Comparison of ENCODE assay signal across 8 mouse cellular contexts in the genomic region with DNA sequence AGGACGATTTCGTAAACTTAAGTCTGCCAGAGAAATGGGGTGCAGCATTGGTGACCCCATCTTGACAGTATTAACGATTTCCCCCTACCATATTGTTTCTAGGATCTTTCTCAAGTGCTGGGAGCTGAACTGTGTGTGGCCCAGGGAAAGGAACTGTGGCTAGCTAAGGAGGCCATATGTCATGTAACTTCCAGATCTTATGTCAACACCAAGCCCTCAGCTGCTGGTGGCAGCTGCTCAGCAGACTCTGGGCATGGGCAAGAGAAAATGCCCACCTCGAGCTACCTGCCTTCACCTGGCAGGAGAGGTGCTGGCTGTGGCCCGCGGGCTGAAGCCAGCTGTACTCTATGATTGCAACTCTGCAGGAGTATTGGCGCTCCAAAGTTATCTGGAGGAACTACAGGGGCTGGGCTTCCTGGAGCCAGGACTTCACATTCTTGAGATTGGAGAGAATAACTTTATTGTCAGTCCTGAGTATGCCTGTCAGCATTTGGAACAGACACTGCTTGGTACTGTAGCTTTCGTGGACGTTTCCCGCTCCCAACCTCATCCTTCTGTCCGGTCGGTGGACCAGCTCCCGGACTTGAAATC. TPM values are rescaled to one million over a fixed set of nuclear protein-coding genes. Genes with fewer than 3 reads are reported as not detected.
A peak's percentile ranks its signal among the peaks of the same experiment; 100 is the strongest.
DNase-seq lines count a peak whose midpoint lies in the region; ATAC-seq and TF ChIP-seq lines count a peak whose summit lies in the region.

No protein-coding gene starts in this region.

- DNase-seq in cerebellum, adult 9-11 months, result peak; percentile 29
- DNase-seq in CH12.LX (ENCODE audit: extremely low read depth), result no peak
- DNase-seq in adrenal gland, adult 8-10 months, result no peak
- DNase-seq in layer of hippocampus, postnatal 25 days (ENCODE audit: extremely low spot score in 1 of 2, low spot score in 1 of 2), result no peak
- no peak for DNase-seq in cerebellum, adult 8-10 months

- no peak for ATAC-seq in cerebellum, adult (ENCODE audit: insufficient number of reproducible peaks, low FRiP score, low TSS enrichment)
- ATAC-seq in heart, embryonic 12.5 days (ENCODE audit: insufficient number of reproducible peaks, low FRiP score), result no peak
- ATAC-seq in liver, embryonic 15.5 days (ENCODE audit: insufficient read depth), result no peak

- no peak for TF ChIP-seq EP300 in CH12.LX (IDR thresholded peaks at IDR 0.05; ENCODE audit: low read length)

- peak; percentile 19; the same call in 1 of the 2 replicates for TF ChIP-seq POLR2A in CH12.LX (IDR thresholded peaks at IDR 0.05; ENCODE audit: low read depth, low read length)

- H3K27ac ChIP-seq in CH12.LX (ENCODE audit: insufficient read depth, low read depth), result peak overlapping the region; percentile 12; the same call in 1 of the 2 replicates
- peak overlapping the region; percentile 82 for H3K27ac ChIP-seq in heart, embryonic 12.5 days (ENCODE audit: poor library complexity, severe bottlenecking)
- H3K27ac ChIP-seq in liver, embryonic 15.5 days (replicated peaks), result peak overlapping the region; percentile 78

- dilution Hi-C loops in CH12.LX (cut with MboI; ENCODE audit: extremely low pct_ligation_motif_present, extremely low pct_unique_long_range_greater_than_20kb, low sequenced_read_pairs), result no loop called here

- in situ Hi-C loops in CH12.LX (cut with MboI; ENCODE audit: low pct_ligation_motif_present, low pct_unique_long_range_greater_than_20kb, low sequenced_read_pairs), result no loop called here

- H3K27me3 ChIP-seq in CH12.LX (replicated peaks), result no peaks in the 10 kb centered on the region
- H3K27me3 ChIP-seq in heart, embryonic 12.5 days (replicated peaks), result no peaks in the 10 kb centered on the region
- H3K27me3 ChIP-seq in liver, embryonic 15.5 days, result no peaks in the 10 kb centered on the region

- H3K4me2 ChIP-seq in CH12.LX (ENCODE audit: insufficient read depth, low read depth, poor library complexity, severe bottlenecking), result peak overlapping the region; percentile 61
- H3K4me2 ChIP-seq in heart, embryonic 12.5 days, result peak overlapping the region; percentile 81
- peak overlapping the region; percentile 95 for H3K4me2 ChIP-seq in liver, embryonic 15.5 days

- H3K36me3 ChIP-seq in CH12.LX (replicated peaks in 1 of 2; ENCODE audit: control insufficient read depth in 1 of 2, insufficient read depth in 1 of 2, low read length in 1 of 2), result peaks cover 10 to 36% of the 10 kb centered on the region in 2 experiments
- no peaks in the 10 kb centered on the region for H3K36me3 ChIP-seq in heart, embryonic 12.5 days
- H3K36me3 ChIP-seq in liver, embryonic 15.5 days (replicated peaks), result no peaks in the 10 kb centered on the region

- peaks cover 7 to 58% of the 10 kb centered on the region in 2 experiments for H3K4me1 ChIP-seq in CH12.LX (ENCODE audit: control insufficient read depth in 1 of 2, insufficient read depth in 2 of 2)
- H3K4me1 ChIP-seq in heart, embryonic 12.5 days (replicated peaks), result peaks cover 36% of the 10 kb centered on the region
- peaks cover 31% of the 10 kb centered on the region for H3K4me1 ChIP-seq in liver, embryonic 15.5 days (replicated peaks)

- no peak for TF ChIP-seq RAD21 in CH12.LX (IDR thresholded peaks at IDR 0.05; ENCODE audit: low read depth, low read length)

- H3K9ac ChIP-seq in CH12.LX (ENCODE audit: insufficient read depth, low read depth), result peak overlapping the region; percentile 89
- peak overlapping the region; percentile 85 for H3K9ac ChIP-seq in heart, embryonic 12.5 days
- H3K9ac ChIP-seq in liver, embryonic 15.5 days, result peak overlapping the region; percentile 76

- no peak for TF ChIP-seq CTCF in CH12.LX (conservative IDR thresholded peaks at IDR 0.05 in 1 of 2, IDR thresholded peaks at IDR 0.05 in 1 of 2; ENCODE audit: low read depth in 2 of 2, low read length in 2 of 2)

- WGBS in heart, embryonic 12.5 days, result 57% methylated on average over 13 of the region's 13 CpGs
- 72% methylated on average over 13 of the region's 13 CpGs for WGBS in liver, embryonic 15.5 days (ENCODE audit: insufficient replicate concordance)

- peaks cover 17% of the 10 kb centered on the region; the same call in 1 of the 2 replicates for H3K79me2 ChIP-seq in CH12.LX (replicated peaks; ENCODE audit: control insufficient read depth, extremely low read depth, insufficient read depth, poor library complexity, severe bottlenecking)

- peak overlapping the region; percentile 81 to 96 (median 85) for H3K4me3 ChIP-seq in CH12.LX (replicated peaks in 1 of 3; ENCODE audit: low read depth in 2 of 3, low read length in 2 of 3, poor library complexity in 1 of 3)
- peak overlapping the region; percentile 83 for H3K4me3 ChIP-seq in heart, embryonic 12.5 days
- peak overlapping the region; percentile 78 for H3K4me3 ChIP-seq in liver, embryonic 15.5 days (replicated peaks)

- H3K9me3 ChIP-seq in CH12.LX (replicated peaks; ENCODE audit: low read length), result no peaks in the 10 kb centered on the region
- H3K9me3 ChIP-seq in heart, embryonic 12.5 days (replicated peaks), result no peaks in the 10 kb centered on the region
- H3K9me3 ChIP-seq in liver, embryonic 15.5 days (replicated peaks), result no peaks in the 10 kb centered on the region

TF ChIP-seq in CH12.LX, 34 proteins besides CTCF, POLR2A, EP300 and RAD21:
- no peak for TF ChIP-seq ZNF384 (IDR thresholded peaks at IDR 0.05; ENCODE audit: low read depth, low read length)
- TF ChIP-seq TCF12 (IDR thresholded peaks at IDR 0.05; ENCODE audit: low read depth, low read length), result no peak
- TF ChIP-seq E2F4 (IDR thresholded peaks at IDR 0.05; ENCODE audit: insufficient replicate concordance, low read depth, low read length), result no peak
- TF ChIP-seq IRF4 (IDR thresholded peaks at IDR 0.05; ENCODE audit: low read depth, low read length), result no peak

RNA-seq across cellular contexts. Expression of gene A130010J15Rik, which starts 6.4 kb away (rescaled TPM):
- total RNA-seq in CH12.LX (2012; rRNA removed) (20.8 and 22.4 TPM in 2 replicates), CH12.LX (2014; rRNA removed) (18.6 and 19.4 TPM in 2 replicates)
- 6.5 and 9.1 TPM in 2 replicates for polyA plus RNA-seq in CH12.LX (2012; ENCODE audit: insufficient read length, low read depth)
- polyA plus RNA-seq in heart, embryonic 12.5 days (2016; fragmentation: Nextera tagmentation; extraction: Ambion mirVana), result 13.4 and 13.9 TPM in 2 replicates
- 3.8 and 3.9 TPM in 2 replicates for polyA plus RNA-seq in liver, embryonic 15.5 days (2015; fragmentation: Nextera tagmentation; extraction: Ambion mirVana)
- 1 to 10 TPM; 2.2 to 3.2 (median 3.0) TPM for total RNA-seq in adrenal gland, adult 8-10 months (2022)
- 1 to 10 TPM; 4.3 to 4.6 TPM for total RNA-seq in layer of hippocampus, postnatal 25 days (2021)

RNA-seq across cellular contexts. Expression of gene Irf6, which starts 21.3 kb away (rescaled TPM):
- total RNA-seq in CH12.LX (2012; rRNA removed) (9.7 and 13.0 TPM in 2 replicates), CH12.LX (2014; rRNA removed) (0.31 and 0.58 TPM in 2 replicates)
- polyA plus RNA-seq in CH12.LX (2012; ENCODE audit: insufficient read length, low read depth), result 0.35 and 0.43 TPM in 2 replicates
- 4.8 and 6.6 TPM in 2 replicates for polyA plus RNA-seq in heart, embryonic 12.5 days (2016; fragmentation: Nextera tagmentation; extraction: Ambion mirVana)
- polyA plus RNA-seq in liver, embryonic 15.5 days (2015; fragmentation: Nextera tagmentation; extraction: Ambion mirVana), result 2.4 and 2.6 TPM in 2 replicates
- total RNA-seq in adrenal gland, adult 8-10 months (2022), result under 1 TPM; 0.15 to 0.49 (median 0.26) TPM
- total RNA-seq in layer of hippocampus, postnatal 25 days (2021), result 1 to 10 TPM in 1 of 2 experiments, under 1 TPM in 1; 0.49 to 1.1 TPM

RNA-seq across cellular contexts. Expression of gene Traf3ip3, which starts 27.3 kb away (rescaled TPM):
- 72.9 and 80.1 TPM in 2 replicates for total RNA-seq in CH12.LX (2012; rRNA removed)
- total RNA-seq in CH12.LX (2014; rRNA removed), result 68.8 and 76.0 TPM in 2 replicates
- polyA plus RNA-seq in CH12.LX (2012; ENCODE audit: insufficient read length, low read depth), result 60.9 and 96.4 TPM in 2 replicates
- 0.99 and 1.6 TPM in 2 replicates for polyA plus RNA-seq in heart, embryonic 12.5 days (2016; fragmentation: Nextera tagmentation; extraction: Ambion mirVana)
- polyA plus RNA-seq in liver, embryonic 15.5 days (2015; fragmentation: Nextera tagmentation; extraction: Ambion mirVana), result 7.5 and 10.2 TPM in 2 replicates
- total RNA-seq in adrenal gland, adult 8-10 months (2022), result 1 to 10 TPM; 1.6 to 3.9 (median 2.7) TPM
- total RNA-seq in layer of hippocampus, postnatal 25 days (2021), result 1 to 10 TPM in 1 of 2 experiments, under 1 TPM in 1; 0.89 to 1.9 TPM

RNA-seq across cellular contexts. Expression of gene Lamb3, which starts 33.3 kb away (rescaled TPM):
- total RNA-seq in CH12.LX (2012; rRNA removed) (10.1 and 10.2 TPM in 2 replicates), CH12.LX (2014; rRNA removed) (14.1 and 14.6 TPM in 2 replicates)
- polyA plus RNA-seq in CH12.LX (2012; ENCODE audit: insufficient read length, low read depth), result 7.8 and 12.3 TPM in 2 replicates
- polyA plus RNA-seq in heart, embryonic 12.5 days (2016; fragmentation: Nextera tagmentation; extraction: Ambion mirVana), result 2.3 and 2.5 TPM in 2 replicates
- 0.63 and 0.75 TPM in 2 replicates for polyA plus RNA-seq in liver, embryonic 15.5 days (2015; fragmentation: Nextera tagmentation; extraction: Ambion mirVana)
- 1 to 10 TPM; 1.2 to 2.7 (median 1.5) TPM for total RNA-seq in adrenal gland, adult 8-10 months (2022)
- under 1 TPM; 0.76 to 0.80 TPM for total RNA-seq in layer of hippocampus, postnatal 25 days (2021)

RNA-seq across cellular contexts. Expression of gene Diexf, which starts 44.2 kb away (rescaled TPM):
- total RNA-seq in CH12.LX (2012; rRNA removed), result 17.8 and 20.9 TPM in 2 replicates
- total RNA-seq in CH12.LX (2014; rRNA removed), result 10.7 and 11.4 TPM in 2 replicates
- polyA plus RNA-seq in CH12.LX (2012; ENCODE audit: insufficient read length, low read depth), result 34.9 and 39.7 TPM in 2 replicates
- polyA plus RNA-seq in heart, embryonic 12.5 days (2016; fragmentation: Nextera tagmentation; extraction: Ambion mirVana), result 4.8 TPM in 2 replicates
- polyA plus RNA-seq in liver, embryonic 15.5 days (2015; fragmentation: Nextera tagmentation; extraction: Ambion mirVana), result 1.8 and 2.7 TPM in 2 replicates
- total RNA-seq in adrenal gland, adult 8-10 months (2022), result 10 to 100 TPM; 16.7 to 24.1 (median 20.8) TPM
- total RNA-seq in layer of hippocampus, postnatal 25 days (2021), result 10 to 100 TPM; 22.4 to 26.1 TPM

Comparison
In these comparisons a context has a peak if more than half of its experiments do, and no peak if none do; other contexts are left out.
1. H3K27ac ChIP-seq: peak in every context shown above with its lines; median percentile 82 in heart, embryonic 12.5 days; 78 in liver, embryonic 15.5 days; 12 in CH12.LX.
2. RNA of gene Traf3ip3, which starts 27.3 kb away (total RNA-seq): 68.8 to 80.1 TPM in CH12.LX; 1.6 to 3.9 TPM in adrenal gland, adult 8-10 months and 0.89 to 1.9 TPM in layer of hippocampus, postnatal 25 days; every median in the first group is over 10 times any median in the second.
3. Peak in every context shown above with its lines, with median percentiles within 50 percentile points of each other: H3K4me2 ChIP-seq, H3K4me3 ChIP-seq and H3K9ac ChIP-seq.